Mouse (Mus musculus) common myeloid progenitor, adult 5-6 weeks (primary cell): ENCODE results near the gene Dapp1. TPM values are rescaled to one million over a fixed set of nuclear protein-coding genes. Genes with fewer than 3 reads are reported as not detected.

Experiments used
- total RNA-seq: library from RNA; stranded (forward); fragments of 200-1000, 187-1606 nt; gene quantifications from 2 replicates; pipeline ENCODE4 v1.2.3, GENCODE M21; 2017

Gene Dapp1
- total RNA-seq, 1 experiment from 2014 or later, result 417 TPM

Other genes with a start within 250 kb of the Dapp1 start
- 741 and 1,055 TPM in 2 replicates for gene H2afz, start 117.1 kb downstream of the Dapp1 start, total RNA-seq
- gene Dnajb14, start 113.9 kb downstream of the Dapp1 start, total RNA-seq, result 7.4 and 8.5 TPM in 2 replicates
- gene Lamtor3, start 63.0 kb downstream of the Dapp1 start, total RNA-seq, result 56.7 and 70.8 TPM in 2 replicates
- gene 1110002E22Rik, start 83.5 kb upstream of the Dapp1 start, total RNA-seq, result not detected in 2 replicates
- not detected in 2 replicates for gene Gm5105, start 85.8 kb upstream of the Dapp1 start, total RNA-seq
- 9.6 and 28.1 TPM in 2 replicates for gene Trmt10a, start 161.9 kb upstream of the Dapp1 start, total RNA-seq
- gene Mttp, start 163.4 kb upstream of the Dapp1 start, total RNA-seq, result 1.2 and 4.3 TPM in 2 replicates
- not detected in 2 replicates for gene 4930579F01Rik, start 212.3 kb upstream of the Dapp1 start, total RNA-seq
- gene Adh7, start 236.2 kb upstream of the Dapp1 start, total RNA-seq, result not detected in 2 replicates